Mouse (Mus musculus): Measurements from ENCODE around the gene Hsd3b7. TPM values are rescaled to one million over a fixed set of nuclear protein-coding genes. Genes with fewer than 3 reads are reported as not detected.

Hsd3b7 gene
- polyA plus RNA-seq, 2 experiments, result 44.8 TPM

DNA sequence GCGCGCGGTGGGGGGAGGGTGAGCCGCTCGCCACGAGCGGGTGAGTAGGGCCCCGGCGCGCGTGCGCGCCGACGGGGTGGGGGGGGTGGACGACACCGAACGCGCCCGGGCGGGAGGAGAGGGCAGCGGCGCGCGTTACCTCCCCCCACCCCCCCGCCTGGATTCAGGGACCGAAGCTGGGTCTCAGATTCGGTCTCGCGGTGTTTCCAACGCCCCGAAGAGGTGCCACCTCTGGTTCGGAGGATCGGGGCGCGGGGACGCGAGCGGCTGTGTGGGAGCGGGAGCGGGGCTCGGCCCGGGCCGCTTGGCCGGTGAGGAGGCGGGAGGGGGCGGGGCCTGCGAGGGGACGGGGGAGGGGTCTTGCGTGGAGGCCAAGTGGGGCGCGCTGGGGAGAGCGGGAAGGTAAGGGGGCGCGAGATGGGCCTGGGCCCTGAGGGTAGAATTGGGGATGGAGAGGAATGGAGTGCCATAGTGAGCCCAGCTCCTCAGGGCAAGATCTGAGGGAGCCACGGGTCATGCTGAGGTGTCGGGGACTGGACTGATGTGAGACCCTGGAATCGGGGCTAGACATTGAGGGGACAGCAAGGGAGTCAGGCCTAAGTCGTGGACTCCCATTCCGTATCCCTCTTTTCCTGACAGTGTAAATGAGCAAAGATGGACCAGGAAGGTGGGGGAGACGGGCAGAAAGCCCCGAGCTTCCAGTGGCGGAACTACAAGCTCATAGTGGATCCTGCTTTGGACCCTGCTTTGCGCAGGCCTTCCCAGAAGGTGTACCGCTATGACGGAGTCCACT, 22.7 kb upstream of the Hsd3b7 start:
- Histone ChIP-seq H3K9me3 (ENCODE audit: control insufficient read depth, low read length) (no peaks in the 10 kb centered on the region), H3K36me3 (replicated peaks; ENCODE audit: control insufficient read depth, insufficient read depth, low read depth) (peaks cover 35% of the 10 kb centered on the region), H3K9ac (replicated peaks) (peak overlapping the region; percentile 94), H3K4me1 (replicated peaks; ENCODE audit: control insufficient read depth in 2 of 2, insufficient read depth in 2 of 2, low read length in 1 of 2) (peaks cover 7 to 12% of the 10 kb centered on the region in 2 experiments), H3K4me3 (ENCODE audit: insufficient read depth in 1 of 2, low read depth in 2 of 2, low read length in 2 of 2) (peak overlapping the region; percentile 79 to 99), H3K4me2 (ENCODE audit: low read depth) (peak overlapping the region; percentile 92), H3K27me3 (ENCODE audit: control insufficient read depth, insufficient read depth, low read length) (no peaks in the 10 kb centered on the region), H3K27ac (peak overlapping the region; percentile 76)
- DNase-seq (ENCODE audit: low read depth in 3 of 3, low spot score in 3 of 3) (no peak), ATAC-seq (ENCODE audit: insufficient read depth) (peak; percentile 55)
- 5% methylated on average over 49 of the region's 66 CpGs for WGBS (ENCODE audit: insufficient replicate concordance)
- peak; percentile 18; the same call in 1 of the 2 replicates for TF ChIP-seq CTCF (IDR thresholded peaks at IDR 0.05; ENCODE audit: low read depth)
- no peak for TF ChIP-seq EP300 (IDR thresholded peaks at IDR 0.05; ENCODE audit: low read depth)

GRCm38 (mm10) chr7:127778350-127778749, 22.1 kb upstream of the Hsd3b7 start:
- H3K4me3 ChIP-seq (ENCODE audit: insufficient read depth in 1 of 2, low read depth in 2 of 2, low read length in 2 of 2), result peak overlapping the region; percentile 79 to 99
- TF ChIP-seq CTCF (IDR thresholded peaks at IDR 0.05; ENCODE audit: low read depth) (no peak), EP300 (IDR thresholded peaks at IDR 0.05; ENCODE audit: low read depth) (no peak)
- peaks cover 7 to 12% of the 10 kb centered on the region in 2 experiments for H3K4me1 ChIP-seq (replicated peaks; ENCODE audit: control insufficient read depth in 2 of 2, insufficient read depth in 2 of 2, low read length in 1 of 2)
- H3K9me3 ChIP-seq (ENCODE audit: control insufficient read depth, low read length), result no peaks in the 10 kb centered on the region
- H3K36me3 ChIP-seq (replicated peaks; ENCODE audit: control insufficient read depth, insufficient read depth, low read depth), result peaks cover 39% of the 10 kb centered on the region
- peak overlapping the region; percentile 92 for H3K4me2 ChIP-seq (ENCODE audit: low read depth)
- WGBS (ENCODE audit: insufficient replicate concordance), result 68% methylated on average over 4 of the region's 4 CpGs
- H3K27me3 ChIP-seq (ENCODE audit: control insufficient read depth, insufficient read depth, low read length), result no peaks in the 10 kb centered on the region
- H3K9ac ChIP-seq (replicated peaks), result peak overlapping the region; percentile 94
- H3K27ac ChIP-seq, result peak overlapping the region; percentile 19; the same call in 1 of the 2 replicates
- DNase-seq (ENCODE audit: low read depth in 3 of 3, low spot score in 3 of 3) (no peak), ATAC-seq (ENCODE audit: insufficient read depth) (no peak)

DNA sequence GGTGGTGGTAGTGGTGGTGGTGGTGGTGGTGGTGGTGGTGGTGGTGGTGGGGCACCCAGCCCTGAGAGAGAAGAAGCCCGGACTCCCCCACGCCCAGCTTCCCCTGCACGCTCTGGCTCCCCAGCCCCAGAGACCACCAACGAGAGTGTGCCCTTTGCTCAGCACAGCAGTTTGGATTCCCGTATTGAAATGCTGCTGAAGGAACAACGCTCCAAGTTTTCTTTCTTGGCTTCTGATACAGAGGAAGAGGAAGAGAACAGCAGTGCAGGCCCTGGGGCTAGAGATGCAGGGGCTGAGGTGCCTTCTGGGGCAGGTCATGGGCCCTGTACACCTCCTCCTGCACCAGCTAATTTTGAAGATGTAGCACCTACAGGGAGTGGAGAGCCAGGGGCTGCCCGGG, 15.1 kb upstream of the Hsd3b7 start, which contains the start of gene Gm49388:
Gene Gm49388 (plus strand): TSS at position 301 of the 400 bp plus-strand sequence.
- H3K27ac ChIP-seq, result no peak within 1 kb of the TSS
- TF ChIP-seq EP300 (IDR thresholded peaks at IDR 0.05; ENCODE audit: low read depth) (no peak), CTCF (IDR thresholded peaks at IDR 0.05; ENCODE audit: low read depth) (no peak)
- H3K27me3 ChIP-seq (ENCODE audit: control insufficient read depth, insufficient read depth, low read length), result no peaks in the 10 kb centered on the region
- ATAC-seq (ENCODE audit: insufficient read depth), result no peak
- H3K4me3 ChIP-seq (ENCODE audit: insufficient read depth in 1 of 2, low read depth in 2 of 2, low read length in 2 of 2), result no peak within 1 kb of the TSS
- no peak within 1 kb of the TSS for H3K4me2 ChIP-seq (ENCODE audit: low read depth)
- H3K9ac ChIP-seq (replicated peaks), result no peak within 1 kb of the TSS
- no peaks in the 10 kb centered on the region for H3K9me3 ChIP-seq (ENCODE audit: control insufficient read depth, low read length)
- H3K4me1 ChIP-seq (replicated peaks; ENCODE audit: control insufficient read depth in 2 of 2, insufficient read depth in 2 of 2, low read length in 1 of 2), result no peaks in the 10 kb centered on the region
- peaks cover 90% of the 10 kb centered on the region for H3K36me3 ChIP-seq (replicated peaks; ENCODE audit: control insufficient read depth, insufficient read depth, low read depth)
- DNase-seq (ENCODE audit: low read depth in 3 of 3, low spot score in 3 of 3), result no peak
- 87% methylated on average over 7 of the region's 7 CpGs for WGBS (ENCODE audit: insufficient replicate concordance)

DNA sequence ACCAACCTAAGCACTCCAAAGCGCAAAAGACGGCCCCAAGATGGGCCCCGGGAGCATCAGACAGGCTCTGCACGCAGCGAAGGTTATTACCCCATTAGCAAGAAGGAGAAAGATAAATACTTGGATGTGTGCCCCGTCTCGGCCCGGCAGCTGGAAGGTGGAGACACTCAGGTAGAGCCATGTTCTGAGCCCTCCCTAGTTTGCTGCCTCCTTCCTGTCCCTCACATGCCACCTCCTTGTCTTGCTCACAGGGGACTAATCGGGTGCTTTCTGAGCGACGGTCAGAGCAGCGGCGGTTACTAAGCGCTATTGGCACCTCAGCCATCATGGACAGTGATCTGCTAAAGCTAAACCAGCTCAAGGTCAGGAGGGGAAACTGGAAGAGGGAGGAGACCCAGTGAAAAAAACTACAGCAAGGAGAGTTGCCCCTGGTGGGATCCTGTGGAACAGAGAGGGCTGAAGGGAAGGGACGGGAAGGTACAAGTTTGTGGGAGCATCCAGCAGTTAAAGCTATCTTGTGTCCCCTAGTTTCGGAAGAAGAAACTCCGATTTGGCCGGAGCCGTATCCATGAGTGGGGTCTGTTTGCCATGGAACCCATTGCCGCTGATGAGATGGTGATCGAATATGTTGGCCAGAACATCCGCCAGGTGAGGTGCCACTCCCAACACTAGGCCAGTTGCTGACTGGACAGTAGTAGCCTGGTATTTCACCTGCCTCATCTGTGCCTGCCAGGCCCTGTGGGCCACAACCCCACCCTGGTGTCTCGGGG, 3.1 kb upstream of the Hsd3b7 start:
- H3K4me3 ChIP-seq (ENCODE audit: insufficient read depth in 1 of 2, low read depth in 2 of 2, low read length in 2 of 2), result no peak overlapping the region
- no peaks in the 10 kb centered on the region for H3K27me3 ChIP-seq (ENCODE audit: control insufficient read depth, insufficient read depth, low read length)

DNA sequence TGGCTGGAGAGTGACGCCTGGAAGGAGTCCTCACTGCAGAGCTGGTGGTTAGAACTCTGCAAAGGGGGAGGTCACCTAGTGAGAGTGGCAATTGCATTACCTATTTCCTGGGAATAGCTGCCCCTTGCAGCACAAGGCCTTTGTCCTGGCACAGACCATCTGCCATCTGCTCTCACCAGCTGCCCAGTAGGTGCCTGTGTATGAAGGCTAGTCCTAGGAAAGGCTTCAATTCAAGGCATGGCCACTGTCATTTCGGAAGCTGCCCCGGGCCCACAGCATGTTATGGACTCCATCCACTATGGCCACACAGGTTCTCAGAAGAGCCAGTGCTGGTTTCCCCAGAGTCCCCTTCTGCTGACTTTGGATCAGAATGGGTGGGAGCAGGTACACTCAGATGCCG, 1.8 kb upstream of the Hsd3b7 start:
- H3K9me3 ChIP-seq (ENCODE audit: control insufficient read depth, low read length), result no peaks in the 10 kb centered on the region
- no peak for DNase-seq (ENCODE audit: low read depth in 3 of 3, low spot score in 3 of 3)
- no peaks in the 10 kb centered on the region for H3K27me3 ChIP-seq (ENCODE audit: control insufficient read depth, insufficient read depth, low read length)
- peaks cover 0 to 2% of the 10 kb centered on the region in 2 experiments; a peak in 1 of 4 replicates for H3K4me1 ChIP-seq (replicated peaks; ENCODE audit: control insufficient read depth in 2 of 2, insufficient read depth in 2 of 2, low read length in 1 of 2)
- no peak overlapping the region for H3K27ac ChIP-seq
- H3K9ac ChIP-seq (replicated peaks), result no peak overlapping the region
- TF ChIP-seq CTCF (IDR thresholded peaks at IDR 0.05; ENCODE audit: low read depth), result no peak
- no peak for TF ChIP-seq EP300 (IDR thresholded peaks at IDR 0.05; ENCODE audit: low read depth)
- H3K4me3 ChIP-seq (ENCODE audit: insufficient read depth in 1 of 2, low read depth in 2 of 2, low read length in 2 of 2), result no peak overlapping the region
- H3K36me3 ChIP-seq (replicated peaks; ENCODE audit: control insufficient read depth, insufficient read depth, low read depth), result peaks cover 49% of the 10 kb centered on the region
- no peak for ATAC-seq (ENCODE audit: insufficient read depth)
- H3K4me2 ChIP-seq (ENCODE audit: low read depth), result no peak overlapping the region
- 86% methylated on average over 4 of the region's 4 CpGs for WGBS (ENCODE audit: insufficient replicate concordance)

More for the DNA sequence above, 3.1 kb upstream of the Hsd3b7 start:
- peaks cover 0 to 2% of the 10 kb centered on the region in 2 experiments; a peak in 1 of 4 replicates for H3K4me1 ChIP-seq (replicated peaks; ENCODE audit: control insufficient read depth in 2 of 2, insufficient read depth in 2 of 2, low read length in 1 of 2)
- no peak overlapping the region for H3K27ac ChIP-seq
- H3K9me3 ChIP-seq (ENCODE audit: control insufficient read depth, low read length), result no peaks in the 10 kb centered on the region
- ATAC-seq (ENCODE audit: insufficient read depth), result no peak
- no peak overlapping the region for H3K4me2 ChIP-seq (ENCODE audit: low read depth)
- no peak for TF ChIP-seq CTCF (IDR thresholded peaks at IDR 0.05; ENCODE audit: low read depth)
- no peak for TF ChIP-seq EP300 (IDR thresholded peaks at IDR 0.05; ENCODE audit: low read depth)
- WGBS (ENCODE audit: insufficient replicate concordance), result 89% methylated on average over 23 of the region's 23 CpGs
- H3K9ac ChIP-seq (replicated peaks), result no peak overlapping the region
- DNase-seq (ENCODE audit: low read depth in 3 of 3, low spot score in 3 of 3), result no peak
- H3K36me3 ChIP-seq (replicated peaks; ENCODE audit: control insufficient read depth, insufficient read depth, low read depth), result peaks cover 59% of the 10 kb centered on the region
